In genomic region chr2:110795433-110795832, GRCm38 (mm10) we compare ENCODE assay signal across 24 mouse cellular contexts.
A peak's percentile ranks its signal among the peaks of the same experiment; 100 is the strongest.
DNase-seq lines count a peak whose midpoint lies in the region; ATAC-seq and TF ChIP-seq lines count a peak whose summit lies in the region.
"Had no signal": no experiment of that assay in that cellular context is flagged by ENCODE, and none has a peak within 500 bp of the region (broad histone marks: within the 10 kb centered on the region; RNA-seq: fewer than 3 reads in every experiment).

No protein-coding gene starts in this region.

- no peaks in the 10 kb centered on the region for H3K27me3 ChIP-seq in forebrain, postnatal 0 days (ENCODE audit: insufficient read depth, low read length)
- no peaks in the 10 kb centered on the region for H3K27me3 ChIP-seq in forebrain, embryonic 16.5 days (replicated peaks; ENCODE audit: control insufficient read depth, insufficient read depth, low read length)
- no peaks in the 10 kb centered on the region for H3K27me3 ChIP-seq in midbrain, embryonic 10.5 days (ENCODE audit: low read depth, poor library complexity, severe bottlenecking)
- H3K27me3 ChIP-seq in midbrain, postnatal 0 days (ENCODE audit: insufficient read depth, low read length) = no peaks in the 10 kb centered on the region
- H3K27me3 ChIP-seq: embryonic facial prominence, embryonic 12.5 days; embryonic facial prominence, embryonic 15.5 days; heart, embryonic 12.5 days; heart, embryonic 15.5 days; hindbrain, embryonic 13.5 days had no signal

- TF ChIP-seq CTCF in forebrain, postnatal 0 days (IDR thresholded peaks at IDR 0.05; ENCODE audit: low read depth) = no peak
- no peak for TF ChIP-seq CTCF in midbrain, postnatal 0 days (IDR thresholded peaks at IDR 0.05)

- no peaks in the 10 kb centered on the region for H3K4me1 ChIP-seq in forebrain, postnatal 0 days (ENCODE audit: insufficient read depth)
- no peaks in the 10 kb centered on the region for H3K4me1 ChIP-seq in forebrain, embryonic 16.5 days (replicated peaks; ENCODE audit: control insufficient read depth, insufficient read depth, low read length)
- 0 out of 2 replicates have a peak, but pooled peaks cover 7% of the 10 kb centered on the region for H3K4me1 ChIP-seq in midbrain, embryonic 10.5 days
- no peaks in the 10 kb centered on the region for H3K4me1 ChIP-seq in midbrain, postnatal 0 days (ENCODE audit: insufficient read depth, low read length)
- H3K4me1 ChIP-seq: embryonic facial prominence, embryonic 12.5 days; embryonic facial prominence, embryonic 15.5 days; heart, embryonic 12.5 days; hindbrain, embryonic 10.5 days; hindbrain, embryonic 13.5 days had no signal

- H3K9me3 ChIP-seq in forebrain, postnatal 0 days (ENCODE audit: low read length) = no peaks in the 10 kb centered on the region
- H3K9me3 ChIP-seq in forebrain, embryonic 16.5 days (ENCODE audit: control insufficient read depth, low read length) = no peaks in the 10 kb centered on the region
- H3K9me3 ChIP-seq in midbrain, embryonic 10.5 days (replicated peaks) = no peaks in the 10 kb centered on the region
- no peaks in the 10 kb centered on the region for H3K9me3 ChIP-seq in midbrain, postnatal 0 days (ENCODE audit: low read length)
- H3K9me3 ChIP-seq: embryonic facial prominence, embryonic 12.5 days; embryonic facial prominence, embryonic 15.5 days; heart, embryonic 12.5 days; heart, embryonic 15.5 days; hindbrain, embryonic 10.5 days; hindbrain, embryonic 13.5 days had no signal

- H3K4me3 ChIP-seq in forebrain, postnatal 0 days (ENCODE audit: low read depth, low read length) = no peak overlapping the region
- H3K4me3 ChIP-seq in forebrain, embryonic 16.5 days (replicated peaks; ENCODE audit: low read length) = no peak overlapping the region
- no peak overlapping the region for H3K4me3 ChIP-seq in midbrain, embryonic 10.5 days
- no peak overlapping the region for H3K4me3 ChIP-seq in midbrain, postnatal 0 days (ENCODE audit: low read depth, low read length)
- H3K4me3 ChIP-seq: embryonic facial prominence, embryonic 12.5 days; embryonic facial prominence, embryonic 15.5 days; heart, embryonic 12.5 days; heart, embryonic 15.5 days; hindbrain, embryonic 10.5 days; hindbrain, embryonic 13.5 days had no signal

- peak; percentile 58 for ATAC-seq in forebrain, postnatal 0 days
- ATAC-seq in forebrain, embryonic 16.5 days = no peak
- no peak for ATAC-seq in midbrain, postnatal 0 days (ENCODE audit: low FRiP score)
- ATAC-seq: forebrain, embryonic 14.5 days; hindbrain, embryonic 16.5 days; Patski had no signal

- 57% methylated on average over 3 of the region's 3 CpGs for WGBS in forebrain, postnatal 0 days
- WGBS in forebrain, embryonic 16.5 days = 70% methylated on average over 3 of the region's 3 CpGs
- 74% methylated on average over 3 of the region's 3 CpGs for WGBS in midbrain, embryonic 10.5 days
- 64% methylated on average over 3 of the region's 3 CpGs for WGBS in midbrain, postnatal 0 days

- H3K27ac ChIP-seq in forebrain, postnatal 0 days (ENCODE audit: low read depth, low read length) = no peak overlapping the region
- no peak overlapping the region for H3K27ac ChIP-seq in forebrain, embryonic 16.5 days (ENCODE audit: low read length)
- 0 out of 2 replicates have a peak overlapping the region, but pooled peaks have one; percentile 13 for H3K27ac ChIP-seq in midbrain, embryonic 10.5 days (replicated peaks)
- no peak overlapping the region for H3K27ac ChIP-seq in midbrain, postnatal 0 days (ENCODE audit: low read depth, low read length)
- H3K27ac ChIP-seq: embryonic facial prominence, embryonic 12.5 days; embryonic facial prominence, embryonic 15.5 days; heart, embryonic 15.5 days; hindbrain, embryonic 10.5 days; hindbrain, embryonic 13.5 days had no signal

- no peaks in the 10 kb centered on the region for H3K36me3 ChIP-seq in forebrain, postnatal 0 days (ENCODE audit: insufficient read depth)
- no peaks in the 10 kb centered on the region for H3K36me3 ChIP-seq in forebrain, embryonic 16.5 days (ENCODE audit: control insufficient read depth, insufficient read depth)
- H3K36me3 ChIP-seq in midbrain, embryonic 10.5 days = no peaks in the 10 kb centered on the region
- no peaks in the 10 kb centered on the region for H3K36me3 ChIP-seq in midbrain, postnatal 0 days (ENCODE audit: insufficient read depth, low read length)
- H3K36me3 ChIP-seq: embryonic facial prominence, embryonic 12.5 days; embryonic facial prominence, embryonic 15.5 days; heart, embryonic 12.5 days; heart, embryonic 15.5 days; hindbrain, embryonic 10.5 days; hindbrain, embryonic 13.5 days had no signal

- DNase-seq in forebrain, postnatal 0 days = no peak
- no peak for DNase-seq in midbrain, embryonic 10.5 days (ENCODE audit: low spot score)
- DNase-seq in midbrain, postnatal 0 days (ENCODE audit: low spot score) = no peak
- DNase-seq in Muller cell, postnatal 12 days (ENCODE audit: inconsistent ontology term) = peak; percentile 51
- DNase-seq in layer of hippocampus, postnatal 14 days (ENCODE audit: low spot score in 2 of 2) = no peak
- DNase-seq: adrenal gland, postnatal 10 days; adrenal gland, postnatal 36 days; cerebellum, adult 11 months; cerebellum, adult 2 months; cerebellum, adult 9-11 months; gastrocnemius, postnatal 25 days; heart, adult 18-20 months; heart, postnatal 10 days; heart, postnatal 36 days had no signal

- H3K9ac ChIP-seq in forebrain, postnatal 0 days = no peak overlapping the region
- no peak overlapping the region for H3K9ac ChIP-seq in forebrain, embryonic 16.5 days (replicated peaks; ENCODE audit: low read depth, low read length)
- H3K9ac ChIP-seq in midbrain, postnatal 0 days (replicated peaks; ENCODE audit: low read length, poor library complexity, severe bottlenecking) = no peak overlapping the region
- H3K9ac ChIP-seq: embryonic facial prominence, embryonic 12.5 days; embryonic facial prominence, embryonic 15.5 days; heart, embryonic 12.5 days; heart, embryonic 15.5 days; hindbrain, embryonic 13.5 days had no signal

- H3K4me2 ChIP-seq in forebrain, postnatal 0 days (ENCODE audit: low read depth) = no peak overlapping the region
- no peak overlapping the region for H3K4me2 ChIP-seq in forebrain, embryonic 16.5 days (ENCODE audit: low read length)
- H3K4me2 ChIP-seq in midbrain, postnatal 0 days (ENCODE audit: low read depth, low read length, poor library complexity, severe bottlenecking) = no peak overlapping the region
- H3K4me2 ChIP-seq: embryonic facial prominence, embryonic 12.5 days; embryonic facial prominence, embryonic 15.5 days; heart, embryonic 12.5 days; heart, embryonic 15.5 days; hindbrain, embryonic 13.5 days had no signal
